Mouse (Mus musculus) kidney, adult 2 months (tissue): ENCODE data around the gene Lrguk. TPM values are rescaled to one million over a fixed set of nuclear protein-coding genes. Genes with fewer than 3 reads are reported as not detected.

Source experiments
- DNase-seq: peaks from one replicate; pipeline ENCODE4 v3.0.0; 2021
- H3K27ac ChIP-seq: fragments of 200-500 bp; 2 replicates; pipeline ENCODE4 v1.5.1; 2012; ENCODE audit warnings: low read depth, low read length, control low read depth, inconsistent platforms; ENCODE audit not compliant: insufficient read depth
- H3K27me3 ChIP-seq: fragments of 200-500 bp; replicated peaks from 2 replicates; pipeline ENCODE4 v1.6.1; 2012; ENCODE audit warnings: mild to moderate bottlenecking, moderate library complexity, low read length, inconsistent platforms; ENCODE audit not compliant: control insufficient read depth, insufficient read depth
- H3K36me3 ChIP-seq: fragments of 200-500 bp; 2 replicates; pipeline ENCODE4 v1.6.1; 2012; ENCODE audit warnings: mild to moderate bottlenecking, moderate library complexity, low read length, inconsistent platforms; ENCODE audit not compliant: control insufficient read depth, insufficient read depth
- H3K4me1 ChIP-seq: fragments of 200-500 bp; 2 replicates; pipeline ENCODE4 v1.6.1; 2011; ENCODE audit warnings: low read length; ENCODE audit not compliant: control insufficient read depth, insufficient read depth
- H3K4me3 ChIP-seq: fragments of 200-500 bp; 2 replicates; pipeline ENCODE4 v1.5.1; 2011; ENCODE audit warnings: mild to moderate bottlenecking, low read depth, low read length, control low read depth; ENCODE audit not compliant: insufficient read depth
- CTCF ChIP-seq: fragments of 200-500 bp; conservative IDR thresholded peaks from 2 replicates; pipeline ENCODE4 v1.5.1; 2011; ENCODE audit warnings: low read depth, mild to moderate bottlenecking, control low read depth, low read length, moderate library complexity, mixed read lengths; ENCODE audit not compliant: insufficient read depth, insufficient read length
- POLR2A ChIP-seq: fragments of 200-500 bp; IDR thresholded peaks from one replicate; pipeline ENCODE4 v1.6.1; 2011; ENCODE audit warnings: low read depth, low read length, control low read depth
- WGBS: fragments of 180-500 bp; shearing (Covaris S2); methylation state at CpG from one replicate; pipeline ENCODE4 v1.1.7; 2018; 5-methylcytosine and 5-hydroxymethylcytosine counted together
- polyA plus RNA-seq: library from polyadenylated mRNA; depleted of rRNA; stranded (reverse); fragments of >200 nt; gene quantifications from 2 replicates; pipeline ENCODE4 v1.2.3, GENCODE M21; 2012; rRNA removed

Gene Lrguk
- polyA plus RNA-seq: 0.24 and 0.27 TPM in 2 replicates

GRCm38 (mm10) chr6:34028933-34029745 lies at the start of gene Lrguk:
Gene Lrguk (plus strand): TSS chr6:34029448.
- Histone ChIP-seq H3K27ac (no peak within 1 kb of the TSS), H3K4me1 (no peaks in the 10 kb centered on the region; the same call in 1 of the 2 replicates), H3K36me3 (no peaks in the 10 kb centered on the region), H3K27me3 (no peaks in the 10 kb centered on the region), H3K4me3 (peak within 1 kb of the TSS; percentile 75)
- 3% methylated on average over 32 of the region's 32 CpGs for WGBS
- TF ChIP-seq POLR2A (no peak), CTCF (no peak)
- DNase-seq: peak; percentile 90

DNA sequence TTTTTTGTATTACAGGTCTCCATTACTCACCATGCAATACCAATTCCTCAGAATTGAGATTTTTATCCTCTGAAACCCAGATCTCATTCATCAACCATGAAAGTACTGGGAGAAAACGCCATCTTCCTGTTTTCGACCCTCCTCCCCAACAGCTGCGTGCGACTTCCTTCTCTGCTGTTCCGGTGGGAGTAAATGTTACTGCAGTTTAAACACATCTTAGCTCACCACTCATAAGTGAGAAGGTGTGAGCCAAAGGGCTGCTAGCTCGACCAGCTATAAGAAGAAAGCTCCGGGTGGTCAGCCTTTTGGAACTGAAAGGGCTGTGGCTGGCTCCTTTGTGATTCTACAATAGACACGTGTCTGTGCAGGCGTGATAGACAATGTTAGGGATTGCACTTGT lies 46.5 kb upstream of the Lrguk start:
- Histone ChIP-seq H3K4me3 (no peak overlapping the region), H3K4me1 (no peaks in the 10 kb centered on the region), H3K27ac (no peak overlapping the region), H3K36me3 (no peaks in the 10 kb centered on the region), H3K27me3 (no peaks in the 10 kb centered on the region)
- 74% methylated on average over 9 of the region's 9 CpGs for WGBS
- DNase-seq: no peak
- no peak for TF ChIP-seq POLR2A
- no peak for TF ChIP-seq CTCF

DNA sequence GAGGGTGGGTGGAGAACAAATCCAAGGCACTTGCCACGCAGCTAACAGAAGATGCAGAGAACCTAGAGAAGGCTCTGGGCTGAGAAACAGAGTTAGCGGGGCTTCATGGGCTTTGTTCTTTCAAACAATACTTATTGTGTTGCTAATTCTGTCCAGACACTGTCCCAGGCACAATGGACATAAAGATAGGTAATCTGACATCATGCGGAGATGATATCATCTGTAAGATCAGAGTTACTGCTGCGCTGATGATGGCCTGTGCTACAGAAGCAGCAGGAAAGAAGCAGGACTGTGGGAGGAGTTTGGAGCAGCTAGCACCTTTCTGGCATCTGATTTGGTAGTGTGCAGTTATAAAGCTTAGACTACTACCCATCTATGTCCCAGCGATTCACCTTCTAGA lies 42.1 kb upstream of the Lrguk start:
- Histone ChIP-seq H3K4me3 (no peak overlapping the region), H3K36me3 (no peaks in the 10 kb centered on the region), H3K4me1 (no peaks in the 10 kb centered on the region), H3K27me3 (no peaks in the 10 kb centered on the region), H3K27ac (no peak overlapping the region)
- no peak for DNase-seq
- TF ChIP-seq POLR2A (no peak), CTCF (no peak)
- 77% methylated on average over 5 of the region's 5 CpGs for WGBS

DNA sequence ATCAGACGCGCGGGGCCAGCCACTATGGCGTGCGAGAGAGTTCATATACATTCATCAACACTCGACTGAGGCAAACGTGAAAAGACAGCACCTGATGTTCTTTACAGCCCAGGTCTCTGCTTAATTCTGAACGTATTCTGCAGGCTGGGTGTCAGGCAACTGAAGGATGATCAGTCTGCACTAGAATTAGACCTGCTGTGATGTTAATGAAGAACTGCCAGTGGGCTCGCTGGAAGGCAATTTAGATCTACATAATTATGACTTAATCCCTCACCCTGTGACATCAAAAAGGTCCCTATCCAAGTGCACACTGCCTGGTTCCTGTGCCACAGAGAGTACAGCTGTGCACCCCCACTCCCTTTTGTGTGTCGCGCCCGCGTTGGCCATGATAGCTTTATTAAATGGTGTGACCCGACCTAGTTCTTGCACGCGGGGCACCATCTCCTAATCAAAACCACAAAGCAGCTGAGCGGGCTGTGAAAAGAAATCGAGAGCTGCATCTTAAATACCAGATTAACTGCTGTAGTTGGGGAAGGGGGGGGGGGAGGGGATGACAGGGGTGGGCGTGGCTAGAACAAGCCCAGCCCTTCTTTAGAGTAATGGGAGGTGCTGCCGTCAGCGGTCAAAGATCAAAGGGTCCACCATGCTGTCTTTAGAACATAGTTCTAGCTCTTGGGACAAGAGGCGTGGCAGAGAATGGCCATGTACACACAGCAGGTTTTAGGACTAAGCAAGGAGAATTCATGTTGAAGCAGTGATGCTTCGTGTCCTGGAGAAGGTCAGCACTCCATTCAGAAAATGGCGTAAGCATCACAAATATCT lies 36.8 kb upstream of the Lrguk start:
- Histone ChIP-seq H3K4me3 (no peak overlapping the region), H3K27ac (no peak overlapping the region), H3K27me3 (no peaks in the 10 kb centered on the region), H3K36me3 (no peaks in the 10 kb centered on the region), H3K4me1 (no peaks in the 10 kb centered on the region)
- 53% methylated on average over 24 of the region's 24 CpGs for WGBS
- TF ChIP-seq CTCF (no peak), POLR2A (no peak)
- no peak for DNase-seq

GRCm38 (mm10) chr6:33993842-33994241 lies 35.4 kb upstream of the Lrguk start:
- H3K4me1 ChIP-seq: no peaks in the 10 kb centered on the region
- H3K27me3 ChIP-seq: no peaks in the 10 kb centered on the region
- WGBS: 83% methylated on average over 6 of the region's 6 CpGs
- no peak overlapping the region for H3K4me3 ChIP-seq
- no peak for DNase-seq
- no peak overlapping the region for H3K27ac ChIP-seq
- TF ChIP-seq POLR2A (no peak), CTCF (no peak)
- no peaks in the 10 kb centered on the region for H3K36me3 ChIP-seq

GRCm38 (mm10) chr6:33998590-33998989 lies 30.7 kb upstream of the Lrguk start:
- no peak for TF ChIP-seq CTCF
- TF ChIP-seq POLR2A: no peak
- no peaks in the 10 kb centered on the region for H3K4me1 ChIP-seq
- H3K4me3 ChIP-seq: no peak overlapping the region
- DNase-seq: peak; percentile 12
- no peaks in the 10 kb centered on the region for H3K36me3 ChIP-seq
- H3K27me3 ChIP-seq: no peaks in the 10 kb centered on the region
- WGBS: 23% methylated on average over 4 of the region's 4 CpGs
- no peak overlapping the region for H3K27ac ChIP-seq

GRCm38 (mm10) chr6:33999530-33999929 lies 29.7 kb upstream of the Lrguk start:
- TF ChIP-seq POLR2A (no peak), CTCF (no peak)
- H3K4me3 ChIP-seq: no peak overlapping the region
- DNase-seq: no peak
- no peaks in the 10 kb centered on the region for H3K36me3 ChIP-seq
- no peaks in the 10 kb centered on the region for H3K4me1 ChIP-seq
- no peaks in the 10 kb centered on the region for H3K27me3 ChIP-seq
- H3K27ac ChIP-seq: no peak overlapping the region
- 56% methylated on average over 7 of the region's 7 CpGs for WGBS
